Mouse (Mus musculus) thymus, adult 2 months (tissue): ENCODE results near the gene Mycl.

ENCODE experiments used
- CTCF ChIP-seq: fragments of 200-500 bp; IDR thresholded peaks from 2 replicates; pipeline ENCODE4 v1.5.1; 2012; ENCODE audit warnings: mild to moderate bottlenecking, control low read depth, low read length, moderate library complexity, borderline replicate concordance; ENCODE audit not compliant: control insufficient read depth, poor library complexity, insufficient read depth; ENCODE audit errors: extremely low read depth
- POLR2A ChIP-seq: fragments of 200-500 bp; IDR thresholded peaks from 2 replicates; pipeline ENCODE4 v1.6.1; 2012; ENCODE audit warnings: mild to moderate bottlenecking, low read length, control low read depth, moderate library complexity; ENCODE audit not compliant: control insufficient read depth, poor library complexity, insufficient read depth; ENCODE audit errors: extremely low read depth

DNA sequence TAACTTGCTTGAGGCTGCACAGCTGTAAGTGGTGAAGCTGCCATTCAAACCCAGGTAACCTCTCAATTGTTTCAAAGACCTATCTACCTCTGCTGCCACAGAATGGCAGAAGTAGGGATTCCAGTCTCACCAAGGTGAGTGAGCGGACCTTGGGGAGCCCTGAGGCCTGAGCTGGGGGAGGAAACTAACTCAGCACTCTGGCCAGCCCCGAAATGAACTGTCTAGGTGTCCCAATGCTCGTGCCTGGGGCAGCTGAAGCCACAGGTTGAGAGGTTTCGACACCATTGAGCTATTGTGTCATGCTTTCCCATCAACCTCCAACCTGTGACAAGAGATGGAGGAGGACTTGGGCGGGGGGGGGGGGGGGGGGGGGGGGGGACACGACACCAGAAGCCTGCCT is 39.2 kb upstream of the Mycl start:
- no peak for TF ChIP-seq CTCF
- TF ChIP-seq POLR2A: no peak
